Mouse (Mus musculus) heart, adult 8-10 months (tissue): ENCODE results near the gene Kirrel3. TPM values are rescaled to one million over a fixed set of nuclear protein-coding genes. Genes with fewer than 3 reads are reported as not detected.

Source experiments
- DNase-seq: peaks from one replicate; pipeline ENCODE4 v3.0.0; 2022; ENCODE audit warnings: low spot score
- total RNA-seq, 4 experiments: library from RNA; stranded (reverse); gene quantifications; 2 replicates each; pipeline ENCODE4 v1.2.4; 2022

The Kirrel3 gene
- total RNA-seq, 4 experiments from 2014 or later, result 0.33 to 0.69 (median 0.54) TPM

DNA sequence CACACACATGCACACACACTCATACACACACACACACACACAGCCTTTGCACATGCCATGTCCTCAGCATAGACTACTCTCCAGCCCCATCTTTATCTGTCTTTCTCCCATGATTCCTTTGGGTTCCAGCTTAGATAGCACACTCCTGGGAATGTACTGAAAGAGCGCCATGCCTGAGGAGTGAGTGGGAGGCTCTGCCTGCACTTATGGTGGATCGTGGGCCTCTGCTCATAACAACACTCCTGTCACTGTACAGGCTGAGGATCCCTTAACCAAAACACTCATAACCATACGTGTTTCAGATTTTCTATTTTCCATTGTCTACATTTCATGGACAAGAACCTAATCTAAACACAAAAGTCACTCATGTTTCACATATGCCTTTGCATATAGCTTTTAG is 398.6 kb downstream of the Kirrel3 start:
- DNase-seq, result no peak

- DNase-seq, result no peak
Measured at GRCm38 (mm10) chr9:34884942-34885341, 399.2 kb downstream of the Kirrel3 start.

GRCm38 (mm10) chr9:34886746-34887145 is 401.1 kb downstream of the Kirrel3 start:
- DNase-seq, result no peak

- no peak for DNase-seq
Measured at GRCm38 (mm10) chr9:34887196-34887595, 401.5 kb downstream of the Kirrel3 start.

GRCm38 (mm10) chr9:34888298-34888697 is 402.6 kb downstream of the Kirrel3 start:
- no peak for DNase-seq

DNA sequence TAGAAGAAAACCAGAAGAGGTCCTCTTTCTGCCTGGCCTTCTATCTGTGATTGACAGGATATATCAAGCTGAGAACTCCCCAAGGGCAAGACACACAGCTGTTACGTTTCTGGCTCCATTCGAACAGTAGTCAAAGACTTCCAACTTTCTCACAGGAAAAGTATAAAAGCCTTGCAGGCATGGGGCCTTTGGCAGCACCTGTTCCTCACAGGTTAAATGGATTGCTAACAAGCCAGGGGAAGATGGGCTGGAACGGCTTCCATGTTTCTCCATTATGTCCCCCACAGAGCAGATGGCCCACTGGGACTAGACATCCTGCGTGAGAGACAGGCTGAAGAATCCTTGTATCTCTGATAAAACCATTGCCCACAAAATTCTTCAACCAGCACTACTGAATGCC is 415.5 kb downstream of the Kirrel3 start:
- no peak for DNase-seq

- DNase-seq, result no peak
Measured at GRCm38 (mm10) chr9:34901888-34902287, 416.2 kb downstream of the Kirrel3 start.

- DNase-seq, result no peak
Measured at GRCm38 (mm10) chr9:34905164-34905563, 419.5 kb downstream of the Kirrel3 start.

DNA sequence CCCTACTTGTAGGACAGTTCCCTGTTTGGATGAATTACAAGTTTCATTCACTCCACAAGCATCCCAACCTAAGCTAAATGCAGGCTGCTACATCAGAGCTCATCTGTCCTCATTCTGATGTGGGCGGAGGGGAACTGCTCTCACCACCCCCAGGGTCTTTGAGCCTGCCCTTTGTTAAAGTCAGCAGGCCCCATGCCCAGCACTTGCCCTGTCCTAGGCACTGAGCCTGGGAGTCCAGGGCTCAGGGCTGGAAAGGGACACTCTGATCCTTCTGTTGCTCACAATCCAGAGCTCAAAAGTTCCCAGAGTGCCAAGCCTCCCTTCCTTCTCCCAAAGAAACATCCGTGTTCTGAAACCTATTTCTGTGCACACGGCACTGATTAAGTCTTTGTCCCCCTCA is 422.3 kb downstream of the Kirrel3 start:
- DNase-seq, result no peak

- DNase-seq, result no peak
Measured at GRCm38 (mm10) chr9:34911838-34912237, 426.1 kb downstream of the Kirrel3 start.

DNA sequence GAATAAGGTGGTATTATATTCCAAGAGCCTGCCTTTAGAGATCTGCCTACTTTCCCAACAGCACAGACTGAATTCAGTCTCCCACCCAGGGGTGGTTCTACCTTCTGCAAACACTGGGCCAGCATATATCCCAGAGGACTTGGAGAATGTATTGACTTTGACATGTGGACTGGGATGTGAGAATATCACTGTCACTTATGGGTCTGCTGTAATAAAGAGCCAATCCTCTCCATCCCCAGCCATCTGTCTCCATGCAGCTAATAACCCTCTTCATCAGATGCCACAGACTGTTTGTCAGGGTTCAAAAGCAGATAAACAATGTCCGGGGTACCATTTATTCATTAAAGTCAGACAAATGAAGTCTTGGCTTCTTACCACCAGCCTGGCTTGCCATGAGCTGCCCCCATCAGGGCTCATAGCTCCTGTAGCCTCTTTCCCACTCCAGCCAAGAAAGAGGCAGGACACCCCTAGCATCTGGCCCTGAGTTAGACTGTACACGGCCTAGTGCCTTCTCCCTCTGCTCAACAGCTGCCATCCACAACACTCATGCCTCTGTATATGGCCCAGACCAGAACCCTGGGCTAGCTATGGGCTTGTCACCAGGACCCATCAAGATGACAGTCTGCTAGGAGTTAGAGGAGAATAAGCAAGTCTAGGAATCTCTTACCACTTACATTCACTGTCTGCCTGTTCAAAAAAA is 426.7 kb downstream of the Kirrel3 start:
- DNase-seq, result no peak

DNA sequence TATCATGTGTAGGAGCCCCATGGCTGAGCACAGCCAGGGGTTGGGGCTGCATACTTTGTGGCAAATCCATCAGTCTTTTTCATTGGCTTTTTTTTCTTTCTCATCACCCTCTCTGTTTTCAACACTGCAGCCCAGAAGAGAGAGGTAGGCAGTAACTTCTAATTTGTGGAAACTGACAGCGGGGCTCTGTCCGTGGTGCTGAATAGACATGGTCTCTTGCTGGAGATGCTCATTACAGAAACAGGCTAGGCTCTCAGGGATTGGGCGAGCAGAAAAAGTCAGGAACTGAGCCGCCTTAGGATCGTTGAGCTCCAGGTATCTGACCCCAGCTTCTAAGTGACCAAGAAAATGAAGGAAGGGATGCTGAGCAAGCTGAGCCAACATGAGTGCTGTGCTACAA is 427.3 kb downstream of the Kirrel3 start:
- peak; percentile 13 for DNase-seq

- DNase-seq, result no peak
Measured at GRCm38 (mm10) chr9:34918976-34919375, 433.3 kb downstream of the Kirrel3 start.

- DNase-seq, result no peak
Measured at GRCm38 (mm10) chr9:34920116-34920515, 434.4 kb downstream of the Kirrel3 start.

GRCm38 (mm10) chr9:34921941-34922340 is 436.2 kb downstream of the Kirrel3 start:
- no peak for DNase-seq

DNA sequence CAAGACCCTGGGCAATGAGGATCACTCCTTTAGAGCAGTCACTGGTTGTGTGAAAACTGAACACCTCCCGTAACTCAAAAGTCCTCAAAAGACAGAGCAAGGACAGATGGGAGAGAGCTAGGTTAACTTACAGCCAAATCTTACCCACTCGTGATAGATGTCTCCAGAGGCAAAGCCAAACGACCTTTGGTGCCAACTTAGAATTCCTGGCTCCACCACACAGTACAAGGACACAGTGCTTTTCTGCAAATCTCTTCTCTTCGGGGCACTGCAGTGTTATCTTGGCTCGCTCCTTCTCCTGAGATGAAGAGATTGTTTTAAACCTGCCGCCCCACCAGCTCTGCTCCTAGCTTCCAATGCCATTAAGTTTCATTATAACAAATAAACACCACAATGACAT is 437.0 kb downstream of the Kirrel3 start:
- DNase-seq, result no peak

DNA sequence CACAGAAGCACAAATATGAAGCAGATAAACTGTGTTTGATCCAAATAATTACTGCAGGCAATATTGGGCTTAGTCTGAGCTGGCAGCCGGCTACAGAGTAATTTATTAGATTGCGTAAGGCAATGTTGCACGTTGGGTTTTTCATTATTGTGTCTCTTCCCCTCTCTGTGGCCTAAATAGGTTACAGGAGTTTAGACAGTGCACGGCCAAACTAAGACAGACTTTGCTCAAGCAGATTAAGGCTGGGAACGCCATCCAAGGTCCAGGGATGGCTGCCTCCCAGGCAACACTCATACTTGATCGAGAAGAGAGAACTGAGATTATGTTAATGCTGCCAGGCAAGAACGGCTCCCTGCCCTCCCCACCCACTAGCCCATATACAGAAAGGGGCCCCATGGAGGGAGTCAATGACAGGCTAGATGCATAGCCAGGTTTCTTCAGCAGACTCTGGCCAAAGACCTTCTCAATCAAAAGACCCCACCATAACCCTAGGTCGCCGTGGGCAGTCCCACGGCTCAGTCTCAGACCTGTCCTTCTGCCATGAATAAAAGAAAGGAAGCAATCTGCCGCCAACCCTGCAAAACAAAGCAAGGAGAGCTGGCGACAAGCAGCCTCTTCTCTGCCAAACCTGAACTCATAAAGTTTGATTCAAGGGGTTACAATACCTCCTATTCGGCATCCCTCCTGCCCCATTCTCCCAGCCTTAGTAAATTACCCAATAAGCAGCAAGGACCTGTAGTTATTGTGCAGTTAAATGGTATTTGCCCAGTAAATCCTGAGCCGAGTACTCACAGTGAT is 437.6 kb downstream of the Kirrel3 start:
- DNase-seq, result no peak

DNA sequence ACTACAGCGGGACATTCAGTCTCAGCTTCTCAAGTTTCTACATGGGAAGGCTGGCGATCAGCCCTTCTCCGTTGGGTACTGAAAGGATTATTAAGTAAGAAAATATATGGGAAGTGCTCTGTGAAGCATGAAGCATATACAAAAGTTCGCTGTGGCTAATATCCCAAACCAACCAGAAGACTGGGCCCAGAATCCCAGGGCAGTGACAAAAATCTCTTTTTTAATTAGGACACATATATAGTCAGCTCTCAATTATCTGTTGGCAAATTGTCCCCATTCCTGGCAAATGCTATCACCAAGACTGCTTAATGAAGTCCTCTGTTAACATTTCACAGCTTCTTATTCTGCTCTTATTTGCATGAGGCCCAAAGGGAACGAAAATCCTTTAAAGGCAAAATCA is 439.9 kb downstream of the Kirrel3 start:
- DNase-seq, result no peak

DNA sequence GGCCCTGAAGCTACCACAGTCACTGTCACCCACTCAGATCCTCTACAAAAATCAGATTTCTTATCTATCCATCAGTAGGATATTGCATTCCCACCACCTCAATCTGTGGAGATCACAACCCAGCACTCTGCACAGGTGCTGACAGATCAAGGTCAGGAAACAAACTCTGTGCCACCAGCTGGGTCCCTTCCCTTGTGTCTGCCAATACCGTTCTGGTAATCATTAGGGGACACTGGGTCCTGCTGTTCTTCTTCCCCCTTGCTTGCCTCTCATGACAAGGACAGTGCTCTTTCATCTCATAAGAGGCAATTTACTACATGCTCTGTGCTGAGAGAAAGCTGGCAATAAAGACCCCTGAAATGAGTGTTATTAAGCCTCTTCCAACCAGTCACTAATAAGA is 444.7 kb downstream of the Kirrel3 start:
- no peak for DNase-seq

DNA sequence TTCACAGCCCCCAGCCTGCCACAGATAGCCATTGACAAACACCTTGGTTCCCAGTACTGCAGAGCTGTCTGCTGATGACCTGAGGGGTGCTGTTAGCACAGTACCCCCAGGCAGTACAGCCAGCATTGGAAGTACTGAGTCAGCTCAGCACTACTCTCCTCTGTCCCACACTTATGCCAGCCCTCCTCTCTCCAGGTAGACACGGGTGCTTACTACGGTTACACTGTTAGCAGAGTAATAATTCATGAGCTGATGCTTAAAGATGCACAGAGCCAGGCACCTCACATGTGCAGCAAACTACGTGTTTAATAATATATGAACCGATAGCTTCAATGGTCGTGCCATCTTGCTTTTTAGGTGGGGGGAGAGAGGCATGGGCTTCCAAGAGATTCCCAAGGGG is 452.4 kb downstream of the Kirrel3 start:
- no peak for DNase-seq

GRCm38 (mm10) chr9:34939621-34940020 is 453.9 kb downstream of the Kirrel3 start:
- no peak for DNase-seq

GRCm38 (mm10) chr9:34942122-34942831 is 456.6 kb downstream of the Kirrel3 start:
- DNase-seq, result no peak

DNA sequence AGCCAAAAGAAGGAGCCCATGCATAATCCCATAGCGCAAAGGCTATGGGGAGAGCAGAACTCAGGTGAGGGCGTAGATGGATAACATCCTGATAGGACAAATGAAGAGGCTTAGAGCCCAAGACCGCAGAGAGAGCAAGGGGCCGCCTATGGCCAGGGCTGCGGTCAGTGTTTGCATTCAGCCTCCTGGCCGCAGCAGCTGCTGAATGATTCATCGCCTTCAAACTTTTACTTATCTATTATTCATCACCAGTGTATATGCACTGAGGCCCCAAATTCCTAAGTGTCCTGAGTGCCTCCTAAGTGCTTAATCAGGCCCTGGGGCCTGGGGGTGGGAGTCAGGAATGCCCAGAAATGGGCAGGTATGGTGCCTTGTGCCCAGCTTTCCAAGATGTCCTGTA is 457.3 kb downstream of the Kirrel3 start:
- no peak for DNase-seq
